Mouse (Mus musculus) forebrain, embryonic 16.5 days (tissue): ENCODE measurements around the gene Erfe. TPM values are rescaled to one million over a fixed set of nuclear protein-coding genes. Genes with fewer than 3 reads are reported as not detected.

Experiments
- ATAC-seq: fragments of 200-750 bp; cut with Nextera tagmentation; 2 replicates; pipeline ENCODE4 v1.8.0; 2017; ENCODE audit warnings: mild to moderate bottlenecking, moderate library complexity
- H3K27ac ChIP-seq: fragments of 300-500 bp; sonication (generic); 2 replicates; pipeline ENCODE4 v1.5.1; 2014; ENCODE audit warnings: low read length, control low read depth
- H3K27me3 ChIP-seq: fragments of 300-500 bp; sonication (generic); replicated peaks from 2 replicates; pipeline ENCODE4 v1.6.1; 2014; ENCODE audit warnings: low read length; ENCODE audit not compliant: control insufficient read depth, insufficient read depth
- H3K36me3 ChIP-seq: fragments of 300-500 bp; sonication (generic); 2 replicates; pipeline ENCODE4 v1.6.1; 2014; ENCODE audit not compliant: control insufficient read depth, insufficient read depth
- H3K4me1 ChIP-seq: fragments of 300-500 bp; sonication (generic); replicated peaks from 2 replicates; pipeline ENCODE4 v1.6.1; 2014; ENCODE audit warnings: low read length; ENCODE audit not compliant: control insufficient read depth, insufficient read depth
- H3K4me2 ChIP-seq: fragments of 300-500 bp; sonication (generic); 2 replicates; pipeline ENCODE4 v1.6.1; 2014; ENCODE audit warnings: mild to moderate bottlenecking, low read length, control low read depth
- H3K4me3 ChIP-seq: fragments of 300-500 bp; sonication (generic); replicated peaks from 2 replicates; pipeline ENCODE4 v1.5.1; 2014; ENCODE audit warnings: mild to moderate bottlenecking, low read length, control low read depth
- H3K9ac ChIP-seq: fragments of 300-500 bp; sonication (generic); replicated peaks from 2 replicates; pipeline ENCODE4 v1.6.1; 2014; ENCODE audit warnings: low read depth, low read length, control low read depth
- H3K9me3 ChIP-seq: fragments of 300-500 bp; sonication (generic); 2 replicates; pipeline ENCODE4 v1.6.1; 2016; ENCODE audit warnings: low read length; ENCODE audit not compliant: control insufficient read depth
- WGBS: fragments of 180-500 bp; shearing (Covaris S2); extraction: QIAGEN DNeasy Blood & Tissue Kit; methylation state at CpG from one replicate; pipeline ENCODE4 v1.1.7; 2014; 5-methylcytosine and 5-hydroxymethylcytosine counted together
- polyA plus RNA-seq: library from polyadenylated mRNA; unstranded; fragments of >200 nt; fragmentation: Nextera tagmentation; extraction: Ambion mirVana; gene quantifications from 2 replicates; pipeline ENCODE4 v1.2.1, GENCODE M21; 2015

The Erfe gene
- polyA plus RNA-seq, 1 experiment from 2014 or later, result 0.16 TPM

- H3K4me3 ChIP-seq, result peak overlapping the region; percentile 32
- ATAC-seq, result no peak
- H3K27me3 ChIP-seq, result peaks cover 34% of the 10 kb centered on the region
- peak overlapping the region; percentile 35 for H3K9ac ChIP-seq
- peaks cover 8% of the 10 kb centered on the region for H3K4me1 ChIP-seq
- no peaks in the 10 kb centered on the region for H3K36me3 ChIP-seq
- peak overlapping the region; percentile 48 for H3K4me2 ChIP-seq
- H3K27ac ChIP-seq, result no peak overlapping the region
- 4% methylated on average over 68 of the region's 68 CpGs for WGBS
- H3K9me3 ChIP-seq, result no peaks in the 10 kb centered on the region
These were observed 21.1 kb upstream of the Erfe start for GRCm38 (mm10) chr1:91344921-91345685.

- no peak overlapping the region for H3K4me3 ChIP-seq
- H3K27ac ChIP-seq, result no peak overlapping the region
- H3K9me3 ChIP-seq, result no peaks in the 10 kb centered on the region
- 35% methylated on average over 3 of the region's 3 CpGs for WGBS
- no peak overlapping the region for H3K4me2 ChIP-seq
- peaks cover 8% of the 10 kb centered on the region for H3K4me1 ChIP-seq
- H3K9ac ChIP-seq, result no peak overlapping the region
- ATAC-seq, result peak; percentile 79
- no peaks in the 10 kb centered on the region for H3K36me3 ChIP-seq
- H3K27me3 ChIP-seq, result peaks cover 34% of the 10 kb centered on the region
These were observed 19.3 kb upstream of the Erfe start for GRCm38 (mm10) chr1:91346892-91347291.

- Histone ChIP-seq H3K4me1 (no peaks in the 10 kb centered on the region), H3K27ac (no peak within 1 kb of the TSS), H3K27me3 (peaks cover 8% of the 10 kb centered on the region; the same call in 1 of the 2 replicates), H3K9me3 (no peaks in the 10 kb centered on the region), H3K4me3 (no peak within 1 kb of the TSS), H3K9ac (no peak within 1 kb of the TSS), H3K4me2 (no peak within 1 kb of the TSS), H3K36me3 (no peaks in the 10 kb centered on the region)
- WGBS, result 59% methylated on average over 4 of the region's 4 CpGs
- no peak for ATAC-seq
These were observed 15.4 kb upstream of the Erfe start, which contains the start of gene Klhl30 for GRCm38 (mm10) chr1:91350841-91351240. TSS of gene Klhl30 (plus strand) at chr1:91351016.

DNA sequence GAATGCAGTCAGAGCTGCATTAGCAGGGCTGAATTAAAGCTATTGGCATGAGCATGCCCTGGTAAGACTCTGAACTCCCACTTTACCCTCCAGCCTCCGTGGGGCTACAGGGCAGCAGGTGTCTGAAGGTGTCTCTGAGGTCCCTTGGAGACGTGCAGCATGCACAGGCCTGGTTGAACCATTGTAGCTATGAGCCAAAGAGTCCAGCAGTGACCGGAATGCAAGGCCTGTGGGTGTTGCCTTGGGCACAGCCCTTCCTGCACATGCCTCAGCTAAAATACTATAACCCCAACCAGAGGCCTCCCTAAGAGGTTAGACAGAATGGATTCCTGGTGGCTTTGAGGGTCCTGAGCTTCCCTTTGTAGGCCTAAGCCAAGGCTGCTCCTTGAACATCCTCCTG is 15.0 kb upstream of the Erfe start:
- no peak for ATAC-seq
- no peak overlapping the region for H3K27ac ChIP-seq
- WGBS, result 85% methylated on average over 3 of the region's 3 CpGs
- no peak overlapping the region for H3K4me3 ChIP-seq
- no peak overlapping the region for H3K4me2 ChIP-seq
- peaks cover 4% of the 10 kb centered on the region; the same call in 1 of the 2 replicates for H3K27me3 ChIP-seq
- no peaks in the 10 kb centered on the region for H3K9me3 ChIP-seq
- H3K9ac ChIP-seq, result no peak overlapping the region
- no peaks in the 10 kb centered on the region for H3K4me1 ChIP-seq
- H3K36me3 ChIP-seq, result no peaks in the 10 kb centered on the region

GRCm38 (mm10) chr1:91352277-91352676 is 14.0 kb upstream of the Erfe start:
- H3K27ac ChIP-seq, result no peak overlapping the region
- no peaks in the 10 kb centered on the region for H3K4me1 ChIP-seq
- no peak for ATAC-seq
- H3K27me3 ChIP-seq, result no peaks in the 10 kb centered on the region
- H3K4me2 ChIP-seq, result no peak overlapping the region
- H3K36me3 ChIP-seq, result no peaks in the 10 kb centered on the region
- WGBS, result 91% methylated on average over 2 of the region's 2 CpGs
- H3K9ac ChIP-seq, result no peak overlapping the region
- H3K4me3 ChIP-seq, result no peak overlapping the region
- H3K9me3 ChIP-seq, result no peaks in the 10 kb centered on the region

DNA sequence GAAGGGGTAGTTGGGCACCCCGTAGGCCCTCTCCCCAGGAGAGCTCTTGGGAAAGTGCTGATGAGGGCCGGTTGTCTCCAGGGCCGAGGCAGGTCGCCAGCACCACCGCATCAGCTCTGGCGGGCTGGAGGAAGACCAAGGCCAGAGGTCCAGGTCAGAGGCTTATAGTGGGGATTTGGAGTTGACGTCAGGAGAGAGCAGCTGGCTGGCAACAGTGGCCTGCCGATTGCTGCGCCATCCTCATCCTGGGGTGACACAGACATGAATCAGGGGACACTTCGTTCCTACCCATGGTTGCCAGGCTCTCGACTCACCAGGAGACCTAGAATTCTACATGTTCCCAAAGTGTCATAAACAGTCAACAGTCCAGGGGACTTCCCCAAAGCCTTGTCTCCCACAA is 10.1 kb upstream of the Erfe start:
- Histone ChIP-seq H3K4me2 (no peak overlapping the region), H3K4me1 (no peaks in the 10 kb centered on the region), H3K4me3 (no peak overlapping the region), H3K36me3 (no peaks in the 10 kb centered on the region), H3K27ac (no peak overlapping the region), H3K9ac (no peak overlapping the region), H3K9me3 (no peaks in the 10 kb centered on the region), H3K27me3 (no peaks in the 10 kb centered on the region)
- 85% methylated on average over 11 of the region's 11 CpGs for WGBS
- ATAC-seq, result no peak

- peaks cover 6% of the 10 kb centered on the region for H3K27me3 ChIP-seq
- no peak overlapping the region for H3K27ac ChIP-seq
- H3K9ac ChIP-seq, result no peak overlapping the region
- no peaks in the 10 kb centered on the region for H3K36me3 ChIP-seq
- peaks cover 9% of the 10 kb centered on the region for H3K4me1 ChIP-seq
- WGBS, result 79% methylated on average over 5 of the region's 5 CpGs
- H3K4me2 ChIP-seq, result no peak overlapping the region
- H3K9me3 ChIP-seq, result no peaks in the 10 kb centered on the region
- no peak overlapping the region for H3K4me3 ChIP-seq
- no peak for ATAC-seq
These were observed 4.1 kb upstream of the Erfe start for GRCm38 (mm10) chr1:91362113-91362512.

- Histone ChIP-seq H3K9ac (no peak overlapping the region), H3K27me3 (peaks cover 6% of the 10 kb centered on the region), H3K36me3 (peaks cover under 1% of the 10 kb centered on the region; the same call in 1 of the 2 replicates), H3K4me1 (peaks cover 9% of the 10 kb centered on the region), H3K4me2 (no peak overlapping the region), H3K9me3 (no peaks in the 10 kb centered on the region), H3K27ac (no peak overlapping the region), H3K4me3 (no peak overlapping the region)
- ATAC-seq, result no peak
- 94% methylated on average over 16 of the region's 16 CpGs for WGBS
These were observed 1.2 kb upstream of the Erfe start for GRCm38 (mm10) chr1:91364822-91365644.

DNA sequence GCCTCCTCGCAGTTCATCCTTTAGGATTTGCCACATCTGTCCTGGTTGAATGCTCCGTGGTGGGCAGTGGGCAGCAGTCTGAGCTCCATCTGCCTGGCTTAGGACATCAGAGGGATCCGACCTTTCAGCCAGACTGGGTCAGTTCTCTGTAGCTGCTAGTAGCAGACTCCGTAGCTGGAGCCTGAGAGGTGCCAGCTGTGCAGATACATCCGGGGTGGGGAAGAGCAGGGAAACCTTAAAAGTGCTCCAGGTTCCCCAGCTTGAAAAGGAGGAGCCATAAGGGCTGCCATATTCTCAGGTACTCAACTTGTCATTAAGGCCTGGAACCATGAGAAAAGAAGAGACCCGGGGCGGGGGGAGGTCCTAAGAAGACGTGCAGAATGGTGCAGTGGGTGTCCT is 415 bp upstream of the Erfe start:
- WGBS, result 37% methylated on average over 8 of the region's 8 CpGs
- Histone ChIP-seq H3K27ac (no peak overlapping the region), H3K4me2 (peak overlapping the region; percentile 65), H3K4me1 (peaks cover 9% of the 10 kb centered on the region), H3K9ac (no peak overlapping the region), H3K9me3 (no peaks in the 10 kb centered on the region), H3K36me3 (peaks cover 4% of the 10 kb centered on the region; the same call in 1 of the 2 replicates), H3K27me3 (peaks cover 6% of the 10 kb centered on the region), H3K4me3 (peak overlapping the region; percentile 43)
- ATAC-seq, result no peak
